Mouse (Mus musculus): Measurements from ENCODE around the gene Adora1. TPM values are rescaled to one million over a fixed set of nuclear protein-coding genes. Genes with fewer than 3 reads are reported as not detected.
"Not testable (repeated sequence)": the region's sequence is repeated elsewhere in the genome, so short reads cannot be mapped to it uniquely, and the experiment has no call there.

The Adora1 gene
- polyA plus RNA-seq, 1 experiment from 2014 or later = 0.12 TPM

DNA sequence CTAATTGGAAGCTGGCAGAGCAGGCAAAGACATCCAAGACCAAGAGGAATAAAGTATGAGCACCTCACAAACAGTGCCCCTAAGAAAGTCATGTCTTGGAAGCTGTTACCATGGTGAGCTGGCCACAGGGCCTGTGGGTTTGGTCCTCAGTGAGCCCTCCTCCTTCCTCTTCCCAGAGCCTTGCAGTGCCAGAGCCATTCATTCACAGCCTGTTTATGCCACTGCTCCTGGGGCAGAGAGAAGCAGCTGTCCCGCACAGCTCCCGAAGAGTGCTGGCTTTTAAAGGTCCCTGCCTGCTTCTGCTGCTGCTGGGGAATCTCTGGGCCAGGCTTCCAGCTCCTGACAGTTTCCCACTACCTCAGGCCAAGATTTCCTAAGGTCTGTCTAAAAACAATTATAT is 30.6 kb upstream of the Adora1 start:
- H3K4me1 ChIP-seq (replicated peaks) = no peaks in the 10 kb centered on the region
- no peaks in the 10 kb centered on the region; the same call in 1 of the 2 replicates for H3K9me3 ChIP-seq (replicated peaks)
- no peak overlapping the region for H3K9ac ChIP-seq
- no peak overlapping the region for H3K4me3 ChIP-seq (replicated peaks)
- WGBS (ENCODE audit: insufficient replicate concordance) = 44% methylated on average over 2 of the region's 2 CpGs
- DNase-seq = no peak
- no peaks in the 10 kb centered on the region for H3K36me3 ChIP-seq
- no peak overlapping the region for H3K4me2 ChIP-seq
- no peak overlapping the region for H3K27ac ChIP-seq
- no peak for ATAC-seq (ENCODE audit: low read depth)
- no peaks in the 10 kb centered on the region for H3K27me3 ChIP-seq

DNA sequence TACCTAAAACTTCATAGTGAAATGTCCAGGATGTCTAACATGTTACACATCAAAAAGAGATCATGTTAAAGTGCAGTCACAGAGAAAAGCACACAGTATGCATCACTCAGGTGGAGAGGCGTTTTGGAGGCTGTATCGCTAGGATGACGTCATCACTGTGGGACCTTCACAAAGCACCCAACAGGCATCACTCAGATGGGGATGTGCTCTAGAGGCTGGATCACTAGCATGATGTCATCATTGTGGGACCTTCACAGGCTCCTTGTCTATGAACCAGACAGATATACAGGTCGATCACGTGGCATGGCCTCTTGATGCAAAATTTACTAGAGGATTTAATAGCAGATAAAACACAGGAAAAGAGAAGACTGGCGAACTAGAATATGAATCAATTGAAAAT is 29.1 kb upstream of the Adora1 start:
- no peak for DNase-seq
- no peaks in the 10 kb centered on the region for H3K36me3 ChIP-seq
- H3K4me1 ChIP-seq (replicated peaks) = no peaks in the 10 kb centered on the region
- 67% methylated on average over 6 of the region's 6 CpGs for WGBS (ENCODE audit: insufficient replicate concordance)
- H3K27ac ChIP-seq = no peak overlapping the region
- H3K9ac ChIP-seq = no peak overlapping the region
- ATAC-seq (ENCODE audit: low read depth) = no peak
- no peak overlapping the region for H3K4me2 ChIP-seq
- H3K27me3 ChIP-seq = no peaks in the 10 kb centered on the region
- no peak overlapping the region for H3K4me3 ChIP-seq (replicated peaks)
- no peaks in the 10 kb centered on the region; the same call in 1 of the 2 replicates for H3K9me3 ChIP-seq (replicated peaks)

DNA sequence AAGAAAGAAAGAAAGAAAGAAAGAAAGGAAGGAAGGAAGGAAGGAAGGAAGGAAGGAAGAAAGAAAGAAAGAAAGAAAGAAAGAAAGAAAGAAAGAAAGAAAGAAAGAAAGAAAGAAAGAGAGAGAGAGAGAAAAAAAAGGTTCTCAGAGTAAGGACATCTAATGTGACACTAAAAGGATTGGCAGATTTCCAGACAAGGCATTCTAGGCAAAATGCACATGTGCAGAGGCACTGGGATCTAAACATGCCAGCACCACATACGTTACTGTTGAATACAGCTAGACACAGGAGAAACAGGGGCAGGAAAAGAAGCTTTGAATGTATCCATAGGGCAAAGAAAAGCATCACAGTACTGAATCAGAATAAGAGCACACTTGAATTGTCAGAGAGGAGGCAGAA is 14.4 kb upstream of the Adora1 start:
- H3K4me1 ChIP-seq (replicated peaks); H3K4me2 ChIP-seq; H3K27me3 ChIP-seq; ATAC-seq (ENCODE audit: low read depth); DNase-seq; H3K9ac ChIP-seq; H3K4me3 ChIP-seq (replicated peaks); H3K9me3 ChIP-seq (replicated peaks); H3K36me3 ChIP-seq; H3K27ac ChIP-seq: not testable (repeated sequence)
- 50% methylated on average over 1 of the region's 1 CpGs for WGBS (ENCODE audit: insufficient replicate concordance)

DNA sequence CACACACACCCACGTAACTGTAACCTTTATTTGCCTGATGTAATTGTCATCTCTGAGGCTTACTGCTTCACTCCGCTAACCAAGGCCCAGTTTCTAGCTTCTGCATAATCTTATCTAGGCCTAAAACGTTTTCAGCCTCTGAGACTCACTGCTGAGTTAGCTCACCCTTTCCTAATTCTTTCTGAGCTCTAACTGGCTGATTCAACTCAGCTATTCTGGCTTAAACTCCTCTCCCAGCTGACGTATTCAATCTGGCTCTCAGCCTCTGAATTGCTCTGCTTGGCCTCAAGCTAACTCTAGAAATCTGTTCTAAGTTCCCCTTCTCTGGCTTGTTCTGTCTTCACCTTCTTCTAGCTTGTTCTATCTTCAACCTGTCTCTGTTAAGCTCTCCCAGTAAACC is 11.4 kb upstream of the Adora1 start:
- WGBS (ENCODE audit: insufficient replicate concordance) = 37% methylated on average over 4 of the region's 4 CpGs
- Histone ChIP-seq H3K36me3 (no peaks in the 10 kb centered on the region), H3K4me2 (no peak overlapping the region), H3K27me3 (0 out of 2 replicates have a peak, but pooled peaks cover 6% of the 10 kb centered on the region), H3K9ac (no peak overlapping the region), H3K4me3 (replicated peaks) (no peak overlapping the region), H3K4me1 (replicated peaks) (peaks cover 16% of the 10 kb centered on the region), H3K9me3 (replicated peaks) (no peaks in the 10 kb centered on the region), H3K27ac (no peak overlapping the region)
- ATAC-seq (ENCODE audit: low read depth) = no peak
- DNase-seq = no peak

DNA sequence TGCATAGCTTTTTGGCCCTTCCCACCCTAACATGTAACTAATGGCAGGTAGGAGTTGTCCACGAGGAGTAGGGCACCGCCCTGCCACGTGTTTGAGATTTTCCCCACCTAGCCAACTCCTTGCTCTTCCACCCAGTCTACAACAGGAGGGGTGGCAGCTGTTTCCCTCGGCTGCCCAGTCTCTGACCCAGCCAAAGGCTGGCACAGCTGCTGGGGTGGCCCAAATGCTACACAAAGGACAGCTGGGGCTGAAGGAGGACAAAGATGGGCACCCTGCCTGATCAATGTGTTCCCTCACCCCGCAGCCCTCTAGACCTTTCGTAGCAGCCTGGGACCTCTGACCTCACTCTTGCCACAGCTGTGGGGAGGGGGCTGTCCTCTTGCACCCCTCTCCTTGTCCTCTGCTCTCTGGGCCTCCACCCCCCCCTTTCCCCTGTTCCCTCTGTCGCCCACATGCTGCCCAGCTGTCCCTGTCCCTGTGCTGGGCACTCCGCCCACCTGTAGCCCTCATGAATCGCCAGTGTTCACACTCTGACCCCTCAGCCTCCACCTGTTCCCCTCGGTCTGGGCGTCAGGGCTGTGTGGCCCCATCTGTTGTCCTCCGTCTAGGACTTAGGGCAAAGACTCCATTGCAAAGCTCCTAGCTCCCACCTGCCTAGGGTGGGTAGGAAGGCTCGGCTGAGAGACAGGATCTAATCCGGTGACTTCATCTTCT is 9.9 kb upstream of the Adora1 start:
- ATAC-seq (ENCODE audit: low read depth) = peak; percentile 12; the same call in 1 of the 2 replicates
- peaks cover 20% of the 10 kb centered on the region; the same call in 1 of the 2 replicates for H3K27me3 ChIP-seq
- H3K4me2 ChIP-seq = no peak overlapping the region
- H3K4me3 ChIP-seq (replicated peaks) = no peak overlapping the region
- peaks cover 16% of the 10 kb centered on the region for H3K4me1 ChIP-seq (replicated peaks)
- no peaks in the 10 kb centered on the region for H3K36me3 ChIP-seq
- 62% methylated on average over 14 of the region's 14 CpGs for WGBS (ENCODE audit: insufficient replicate concordance)
- no peak for DNase-seq
- H3K27ac ChIP-seq = no peak overlapping the region
- no peaks in the 10 kb centered on the region for H3K9me3 ChIP-seq (replicated peaks)
- H3K9ac ChIP-seq = no peak overlapping the region

DNA sequence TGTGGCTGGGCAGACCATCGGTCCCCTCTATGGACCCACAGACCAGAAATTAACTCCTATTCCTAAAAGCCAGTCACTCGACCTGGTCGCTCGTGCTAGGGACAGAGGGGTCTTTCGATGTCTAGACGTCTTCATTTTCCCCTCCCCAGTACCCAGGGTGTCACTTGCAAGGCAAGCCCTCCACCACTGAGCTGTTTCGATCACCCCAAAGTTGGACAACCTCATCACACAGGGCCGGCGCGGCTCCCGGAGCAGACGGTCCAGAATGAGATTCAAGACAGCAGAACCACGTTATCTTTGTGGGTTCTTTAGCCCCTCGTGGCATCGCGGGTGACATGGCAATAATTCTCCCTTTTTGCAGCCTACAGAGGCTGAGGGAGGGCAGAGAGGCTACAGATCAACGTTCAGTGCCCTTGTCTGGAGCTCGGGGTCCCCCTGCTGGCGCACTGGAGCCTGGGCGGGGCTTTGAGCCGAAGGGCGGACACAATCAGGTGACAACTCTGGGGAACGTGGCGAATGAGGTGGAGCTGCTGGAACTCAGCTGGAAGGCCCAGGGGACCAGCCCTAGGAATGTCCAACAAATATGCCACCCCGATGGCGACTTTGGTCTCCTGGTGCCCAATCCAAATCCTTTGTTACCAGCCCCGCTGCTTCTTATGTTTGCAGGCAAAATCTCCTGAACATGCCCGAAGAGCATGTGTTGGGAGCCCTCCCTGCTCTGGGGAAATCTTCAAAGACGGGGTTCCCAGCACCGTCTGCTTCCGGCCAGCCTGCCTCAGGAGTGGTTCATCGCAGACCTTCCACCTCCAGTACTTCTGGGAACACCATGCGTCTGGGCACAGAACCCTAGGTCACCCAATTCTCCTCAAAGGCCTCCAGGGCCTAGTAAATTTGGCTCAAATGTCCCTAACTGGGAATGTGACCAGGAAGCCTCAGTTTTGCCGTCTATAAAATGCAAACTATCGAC is 9.0 kb upstream of the Adora1 start:
- H3K9me3 ChIP-seq (replicated peaks) = no peaks in the 10 kb centered on the region
- 0 out of 2 replicates have a peak overlapping the region, but pooled peaks have one; percentile 12 for H3K4me2 ChIP-seq
- peak; percentile 69 for ATAC-seq (ENCODE audit: low read depth)
- no peaks in the 10 kb centered on the region for H3K36me3 ChIP-seq
- H3K27ac ChIP-seq = no peak overlapping the region
- peaks cover 16% of the 10 kb centered on the region for H3K4me1 ChIP-seq (replicated peaks)
- H3K9ac ChIP-seq = no peak overlapping the region
- DNase-seq = peak; percentile 69
- H3K4me3 ChIP-seq (replicated peaks) = no peak overlapping the region
- H3K27me3 ChIP-seq = peaks cover 27% of the 10 kb centered on the region
- 22% methylated on average over 35 of the region's 35 CpGs for WGBS (ENCODE audit: insufficient replicate concordance)

DNA sequence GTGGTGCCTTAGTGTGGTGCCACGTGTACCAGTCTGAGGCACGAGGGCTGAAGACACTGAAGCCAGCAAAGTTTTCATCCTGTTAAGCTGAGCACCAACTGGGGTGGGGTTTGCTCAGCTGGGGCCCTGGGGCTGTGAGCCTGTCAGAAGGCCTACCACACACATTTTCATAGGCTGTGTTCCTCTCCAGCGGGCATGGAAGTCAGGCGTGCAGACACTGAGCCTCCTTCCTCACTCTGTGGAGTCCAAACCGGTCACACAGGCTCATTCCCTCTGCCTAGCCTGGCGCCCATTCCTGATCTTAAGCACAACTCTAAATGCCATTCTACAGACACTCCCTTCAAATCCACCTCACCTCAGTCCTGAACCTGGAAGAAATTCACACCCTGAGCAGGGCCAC is 8.3 kb upstream of the Adora1 start:
- no peak overlapping the region for H3K9ac ChIP-seq
- ATAC-seq (ENCODE audit: low read depth) (no peak), DNase-seq (no peak)
- peaks cover 27% of the 10 kb centered on the region for H3K27me3 ChIP-seq
- no peaks in the 10 kb centered on the region for H3K36me3 ChIP-seq
- H3K27ac ChIP-seq = no peak overlapping the region
- peaks cover 22% of the 10 kb centered on the region for H3K4me1 ChIP-seq (replicated peaks)
- WGBS (ENCODE audit: insufficient replicate concordance) = 58% methylated on average over 6 of the region's 6 CpGs
- no peak overlapping the region for H3K4me2 ChIP-seq
- H3K9me3 ChIP-seq (replicated peaks) = no peaks in the 10 kb centered on the region
- no peak overlapping the region for H3K4me3 ChIP-seq (replicated peaks)

DNA sequence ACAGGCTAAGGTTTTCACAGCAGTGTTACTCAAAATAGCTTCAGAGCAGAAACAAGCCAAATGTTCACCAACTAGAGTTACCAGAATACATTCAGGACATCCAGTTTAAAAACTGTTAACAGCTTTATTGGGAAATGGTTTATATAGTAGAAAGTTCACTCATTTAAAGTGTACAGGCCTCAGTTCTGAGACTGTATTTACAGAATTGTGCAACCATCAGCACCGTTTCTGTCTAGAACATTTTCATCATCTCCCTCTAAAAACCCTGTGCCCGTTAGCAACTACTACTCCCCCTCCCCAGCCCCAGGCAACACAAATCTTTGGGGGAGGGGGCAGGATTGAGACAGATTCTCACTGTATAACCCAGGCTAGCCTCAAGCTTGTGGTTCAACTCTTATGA is 7.1 kb upstream of the Adora1 start:
- Histone ChIP-seq H3K27me3 (peaks cover 33% of the 10 kb centered on the region), H3K4me3 (replicated peaks) (no peak overlapping the region), H3K9ac (no peak overlapping the region), H3K4me2 (no peak overlapping the region), H3K4me1 (replicated peaks) (peaks cover 26% of the 10 kb centered on the region), H3K27ac (no peak overlapping the region), H3K36me3 (no peaks in the 10 kb centered on the region), H3K9me3 (replicated peaks) (no peaks in the 10 kb centered on the region)
- 41% methylated on average over 2 of the region's 2 CpGs for WGBS (ENCODE audit: insufficient replicate concordance)
- DNase-seq (no peak), ATAC-seq (ENCODE audit: low read depth) (no peak)

DNA sequence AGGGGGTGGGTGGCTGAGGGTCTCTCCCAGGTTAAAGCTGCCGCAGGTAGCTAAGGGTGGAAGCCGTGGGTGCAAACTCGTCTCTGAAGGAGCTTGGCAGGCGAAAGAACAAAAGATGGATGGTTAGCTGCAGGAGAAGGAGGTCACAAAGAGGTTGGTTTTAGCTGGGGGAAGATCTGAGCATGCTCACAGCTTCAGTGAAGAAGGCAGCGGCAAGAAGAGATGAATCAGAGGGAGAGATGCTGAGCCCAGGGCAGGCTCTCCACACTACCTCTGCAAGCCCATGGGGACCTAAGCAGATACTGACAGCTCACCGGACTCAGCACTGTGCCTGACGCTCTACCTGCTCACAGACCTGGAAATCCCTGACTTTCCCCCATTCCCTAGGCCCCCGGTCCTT is 6.1 kb upstream of the Adora1 start:
- 65% methylated on average over 8 of the region's 8 CpGs for WGBS (ENCODE audit: insufficient replicate concordance)

DNA sequence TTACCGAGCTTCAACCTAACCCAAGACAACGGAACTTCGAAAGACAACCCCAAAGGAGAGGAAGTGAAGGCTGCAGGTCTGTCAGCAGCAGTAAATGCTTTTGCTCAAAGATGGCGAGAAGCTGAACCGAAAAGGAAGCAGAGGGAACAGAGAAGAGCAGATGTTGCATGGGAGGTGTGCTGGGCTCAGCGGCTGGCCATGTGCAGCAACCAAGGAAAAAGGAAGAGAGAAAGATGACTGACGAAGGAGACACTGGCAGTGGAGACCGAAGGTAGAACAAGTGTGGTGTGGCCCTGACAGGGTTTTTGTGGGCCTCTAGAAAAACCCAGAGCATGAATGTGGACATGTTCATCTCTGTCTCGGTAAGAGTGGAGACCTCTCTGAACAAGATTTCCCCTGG is 5.5 kb upstream of the Adora1 start:
- WGBS (ENCODE audit: insufficient replicate concordance) = 40% methylated on average over 9 of the region's 9 CpGs

More for the DNA sequence above, 6.1 kb upstream of the Adora1 start:
- ATAC-seq (ENCODE audit: low read depth) = no peak
- no peaks in the 10 kb centered on the region for H3K9me3 ChIP-seq (replicated peaks)
- H3K27me3 ChIP-seq = peaks cover 43% of the 10 kb centered on the region
- no peak overlapping the region for H3K27ac ChIP-seq
- H3K4me1 ChIP-seq (replicated peaks) = peaks cover 27% of the 10 kb centered on the region
- DNase-seq = no peak
- no peak overlapping the region for H3K9ac ChIP-seq
- H3K4me3 ChIP-seq (replicated peaks) = no peak overlapping the region
- H3K36me3 ChIP-seq = no peaks in the 10 kb centered on the region
- no peak overlapping the region for H3K4me2 ChIP-seq

DNA sequence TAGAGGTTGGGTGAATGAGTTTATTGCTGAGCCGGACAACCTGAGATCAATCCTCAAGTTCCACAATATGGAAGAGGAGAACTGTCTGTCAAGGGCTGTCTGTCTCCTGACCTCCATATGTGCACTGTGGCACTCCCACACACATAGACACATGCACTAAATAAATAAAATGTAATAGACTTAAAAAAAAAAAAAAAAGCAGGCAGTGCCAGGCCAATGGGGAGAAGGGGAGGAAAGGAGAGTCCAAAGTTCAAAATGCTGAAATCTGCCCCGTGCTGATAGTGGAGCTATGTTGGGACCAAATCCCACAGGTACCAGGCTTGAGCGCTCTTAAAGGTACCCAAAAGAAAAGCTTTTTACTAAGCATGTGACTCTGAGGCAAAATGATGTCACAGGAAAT is 2.2 kb upstream of the Adora1 start:
- Histone ChIP-seq H3K4me2 (no peak overlapping the region), H3K9ac (no peak overlapping the region), H3K27me3 (peaks cover 81% of the 10 kb centered on the region), H3K4me1 (replicated peaks) (peaks cover 27% of the 10 kb centered on the region; the same call in 1 of the 2 replicates), H3K9me3 (replicated peaks) (no peaks in the 10 kb centered on the region), H3K27ac (no peak overlapping the region), H3K36me3 (no peaks in the 10 kb centered on the region), H3K4me3 (replicated peaks) (no peak overlapping the region)
- no peak for DNase-seq
- peak; percentile 61 for ATAC-seq (ENCODE audit: low read depth)
- 53% methylated on average over 3 of the region's 3 CpGs for WGBS (ENCODE audit: insufficient replicate concordance)

More for the DNA sequence above, 5.5 kb upstream of the Adora1 start:
- peaks cover 31% of the 10 kb centered on the region for H3K4me1 ChIP-seq (replicated peaks)
- H3K27ac ChIP-seq = no peak overlapping the region
- H3K27me3 ChIP-seq = peaks cover 49% of the 10 kb centered on the region
- DNase-seq = no peak
- no peak overlapping the region for H3K9ac ChIP-seq
- no peak for ATAC-seq (ENCODE audit: low read depth)
- H3K4me2 ChIP-seq = no peak overlapping the region
- H3K4me3 ChIP-seq (replicated peaks) = no peak overlapping the region
- no peaks in the 10 kb centered on the region for H3K36me3 ChIP-seq
- no peaks in the 10 kb centered on the region for H3K9me3 ChIP-seq (replicated peaks)
